Mouse (Mus musculus) right cerebral cortex, postnatal 10 days (tissue): Measurements from ENCODE around the gene Btg2.

ENCODE experiments used
- DNase-seq, 2 experiments: peaks; one replicate each; pipeline ENCODE4 v3.0.0; 2021; ENCODE audit warnings: low spot score in 2 of 2

Btg2 gene

GRCm38 (mm10) chr1:134078802-134079476 lies at the start of gene Btg2:
Btg2 (minus strand) TSS chr1:134079120.
- DNase-seq, result peak; percentile 97

GRCm38 (mm10) chr1:134122195-134122594 lies 43.3 kb upstream of the Btg2 start:
- no peak for DNase-seq

- peak; percentile 91 to 94 for DNase-seq
These were observed 41.3 kb upstream of the Btg2 start for GRCm38 (mm10) chr1:134120179-134120578.

GRCm38 (mm10) chr1:134117110-134117509 lies 38.2 kb upstream of the Btg2 start:
- peak in 1 of 2 experiments; percentile 27 for DNase-seq

GRCm38 (mm10) chr1:134115424-134115823 lies 36.5 kb upstream of the Btg2 start:
- DNase-seq, result no peak

- DNase-seq, result peak in 1 of 2 experiments; percentile 19
These were observed 35.8 kb upstream of the Btg2 start for GRCm38 (mm10) chr1:134114730-134115129.

GRCm38 (mm10) chr1:134114018-134114417 lies 35.1 kb upstream of the Btg2 start:
- peak in 1 of 2 experiments; percentile 12 for DNase-seq

- DNase-seq, result peak in 1 of 2 experiments; percentile 17
These were observed 34.6 kb upstream of the Btg2 start for GRCm38 (mm10) chr1:134113560-134113959.

GRCm38 (mm10) chr1:134110979-134111378 lies 32.1 kb upstream of the Btg2 start, which contains the start of gene Chit1:
Chit1 (plus strand) TSS chr1:134111242.
- DNase-seq, result no peak

- no peak for DNase-seq
These were observed 31.5 kb upstream of the Btg2 start for GRCm38 (mm10) chr1:134110449-134110848.

- DNase-seq, result no peak
These were observed 31.1 kb upstream of the Btg2 start for GRCm38 (mm10) chr1:134110015-134110414.

- DNase-seq, result no peak
These were observed 28.9 kb upstream of the Btg2 start for GRCm38 (mm10) chr1:134107777-134108176.

GRCm38 (mm10) chr1:134106719-134107118 lies 27.8 kb upstream of the Btg2 start:
- DNase-seq, result peak in 1 of 2 experiments; percentile 62

- no peak for DNase-seq
These were observed 27.0 kb upstream of the Btg2 start for GRCm38 (mm10) chr1:134105764-134106430.

GRCm38 (mm10) chr1:134105043-134105763 lies 26.3 kb upstream of the Btg2 start:
- no peak for DNase-seq

- no peak for DNase-seq
These were observed 24.9 kb upstream of the Btg2 start for GRCm38 (mm10) chr1:134103861-134104260.

GRCm38 (mm10) chr1:134101593-134101992 lies 22.7 kb upstream of the Btg2 start:
- no peak for DNase-seq

- DNase-seq, result no peak
These were observed 22.0 kb upstream of the Btg2 start for GRCm38 (mm10) chr1:134100928-134101327.

GRCm38 (mm10) chr1:134100401-134100800 lies 21.5 kb upstream of the Btg2 start:
- no peak for DNase-seq

- DNase-seq, result no peak
These were observed 20.8 kb upstream of the Btg2 start for GRCm38 (mm10) chr1:134099516-134100235.

GRCm38 (mm10) chr1:134098726-134099515 lies 20.0 kb upstream of the Btg2 start:
- DNase-seq, result peak; percentile 69 to 84
